In genomic region chr14:76714727-76715126, GRCm38 (mm10) we compare ENCODE assay signal across 10 mouse cellular contexts.
DNase-seq lines count a peak whose midpoint lies in the region; ATAC-seq lines count a peak whose summit lies in the region.
"Had no signal": no experiment of that assay in that cellular context is flagged by ENCODE, and none has a peak within 500 bp of the region (broad histone marks: within the 10 kb centered on the region; RNA-seq: fewer than 3 reads in every experiment).

No protein-coding gene starts in this region.

- peaks cover 19% of the 10 kb centered on the region for H3K4me1 ChIP-seq in lung, embryonic 15.5 days
- no peaks in the 10 kb centered on the region for H3K4me1 ChIP-seq in forebrain, embryonic 16.5 days (replicated peaks; ENCODE audit: control insufficient read depth, insufficient read depth, low read length)
- H3K4me1 ChIP-seq: hindbrain, embryonic 12.5 days had no signal

- ATAC-seq in lung, embryonic 15.5 days (ENCODE audit: borderline replicate concordance, extremely low read depth, low FRiP score, low TSS enrichment): peak; percentile 23; the same call in 1 of the 2 replicates
- ATAC-seq in forebrain, embryonic 16.5 days: no peak

- no peak overlapping the region for H3K4me3 ChIP-seq in lung, embryonic 15.5 days
- no peak overlapping the region for H3K4me3 ChIP-seq in forebrain, embryonic 16.5 days (replicated peaks; ENCODE audit: low read length)
- H3K4me3 ChIP-seq: hindbrain, embryonic 12.5 days; limb, embryonic 13.5 days had no signal

- no peaks in the 10 kb centered on the region for H3K27me3 ChIP-seq in lung, embryonic 15.5 days
- H3K27me3 ChIP-seq in forebrain, embryonic 16.5 days (replicated peaks; ENCODE audit: control insufficient read depth, insufficient read depth, low read length): no peaks in the 10 kb centered on the region
- H3K27me3 ChIP-seq: hindbrain, embryonic 12.5 days; limb, embryonic 13.5 days had no signal

- peak overlapping the region; percentile 42 for H3K27ac ChIP-seq in lung, embryonic 15.5 days
- H3K27ac ChIP-seq in forebrain, embryonic 16.5 days (ENCODE audit: low read length): no peak overlapping the region
- H3K27ac ChIP-seq: hindbrain, embryonic 12.5 days; limb, embryonic 13.5 days had no signal

- no peaks in the 10 kb centered on the region for H3K9me3 ChIP-seq in lung, embryonic 15.5 days
- H3K9me3 ChIP-seq in forebrain, embryonic 16.5 days (ENCODE audit: control insufficient read depth, low read length): peaks cover 2% of the 10 kb centered on the region; the same call in 1 of the 2 replicates
- H3K9me3 ChIP-seq: hindbrain, embryonic 12.5 days had no signal

- H3K4me2 ChIP-seq in lung, embryonic 15.5 days: no peak overlapping the region
- H3K4me2 ChIP-seq in forebrain, embryonic 16.5 days (ENCODE audit: low read length): no peak overlapping the region
- H3K4me2 ChIP-seq: hindbrain, embryonic 12.5 days; limb, embryonic 13.5 days had no signal

- WGBS in lung, embryonic 15.5 days: 38% methylated on average over 4 of the region's 4 CpGs
- WGBS in forebrain, embryonic 16.5 days: 91% methylated on average over 4 of the region's 4 CpGs

- H3K9ac ChIP-seq in lung, embryonic 15.5 days: no peak overlapping the region
- no peak overlapping the region for H3K9ac ChIP-seq in forebrain, embryonic 16.5 days (replicated peaks; ENCODE audit: low read depth, low read length)
- H3K9ac ChIP-seq: hindbrain, embryonic 12.5 days; limb, embryonic 13.5 days had no signal

- no peaks in the 10 kb centered on the region for H3K36me3 ChIP-seq in lung, embryonic 15.5 days
- no peaks in the 10 kb centered on the region for H3K36me3 ChIP-seq in forebrain, embryonic 16.5 days (ENCODE audit: control insufficient read depth, insufficient read depth)
- H3K36me3 ChIP-seq: hindbrain, embryonic 12.5 days; limb, embryonic 13.5 days had no signal

- peak; percentile 26 for DNase-seq in urinary bladder, postnatal 14 days (ENCODE audit: low spot score)
- DNase-seq in urinary bladder, postnatal 10 days (ENCODE audit: low spot score): no peak
- peak; percentile 38 for DNase-seq in heart, postnatal 4 days
- DNase-seq in frontal cortex, adult 2 months (ENCODE audit: extremely low spot score in 1 of 2, low spot score in 1 of 2): no peak
- DNase-seq in frontal cortex, postnatal 25 days (ENCODE audit: low spot score in 2 of 2): no peak
- no peak for DNase-seq in cerebellum, postnatal 36 days

Comparison
In these comparisons a context has a peak if more than half of its experiments do, and no peak if none do; other contexts are left out.
1. DNase-seq: peak in urinary bladder, postnatal 14 days (single experiment) and heart, postnatal 4 days (single experiment); none in urinary bladder, postnatal 10 days (single experiment), frontal cortex, adult 2 months (0 of 2), frontal cortex, postnatal 25 days (0 of 2) and cerebellum, postnatal 36 days (0 of 2).